Mouse (Mus musculus): ENCODE measurements around the gene Nle1.

DNA sequence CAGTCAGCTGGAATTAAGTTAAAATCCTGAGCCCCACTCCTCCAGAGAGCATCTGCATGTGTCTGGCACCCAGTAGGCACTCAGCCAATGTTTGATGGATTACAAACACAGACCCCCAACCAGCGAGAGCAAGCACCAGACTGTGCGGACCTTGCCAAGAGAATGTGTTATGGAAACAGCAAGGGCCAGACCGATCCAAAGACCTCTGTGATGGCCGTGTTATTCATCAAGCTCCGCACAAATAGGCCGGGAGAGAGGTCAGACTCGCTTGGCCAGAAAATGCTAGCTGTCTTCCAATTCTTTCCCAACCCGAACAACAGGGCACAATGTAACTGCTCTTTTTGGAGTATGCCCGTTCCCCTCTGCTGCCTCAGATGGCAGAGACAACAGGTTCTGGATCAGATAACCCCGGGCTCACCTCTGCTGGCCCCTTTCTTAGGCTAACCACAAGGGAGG is 19.7 kb downstream of the Nle1 start:
- TF ChIP-seq CTCF (IDR thresholded peaks at IDR 0.05; ENCODE audit: low read depth) (no peak), EP300 (IDR thresholded peaks at IDR 0.05; ENCODE audit: low read depth) (no peak)
